Mouse (Mus musculus) neural tube, embryonic 12.5 days (tissue): ENCODE measurements around the gene Slc34a2. TPM values are rescaled to one million over a fixed set of nuclear protein-coding genes. Genes with fewer than 3 reads are reported as not detected.
A peak's percentile ranks its signal among the peaks of the same experiment; 100 is the strongest.

ENCODE experiments used
- ATAC-seq: fragments of 200-750 bp; cut with Nextera tagmentation; 2 replicates; pipeline ENCODE4 v1.8.0; 2017; ENCODE audit warnings: low read depth, mild to moderate bottlenecking, moderate TSS enrichment, moderate library complexity; ENCODE audit not compliant: low FRiP score
- H3K27ac ChIP-seq: fragments of 300-500 bp; sonication (generic); 2 replicates; pipeline ENCODE4 v1.5.1; 2016
- H3K27me3 ChIP-seq: fragments of 300-500 bp; sonication (generic); replicated peaks from 2 replicates; pipeline ENCODE4 v1.6.1; 2016; ENCODE audit warnings: mild to moderate bottlenecking
- H3K36me3 ChIP-seq: fragments of 300-500 bp; sonication (generic); 2 replicates; pipeline ENCODE4 v1.6.1; 2016; ENCODE audit warnings: mild to moderate bottlenecking
- H3K4me1 ChIP-seq: fragments of 300-500 bp; sonication (generic); 2 replicates; pipeline ENCODE4 v1.6.1; 2016
- H3K4me2 ChIP-seq: fragments of 300-500 bp; sonication (generic); replicated peaks from 2 replicates; pipeline ENCODE4 v1.6.1; 2016; ENCODE audit warnings: mild to moderate bottlenecking
- H3K4me3 ChIP-seq: fragments of 300-500 bp; sonication (generic); 2 replicates; pipeline ENCODE4 v1.5.1; 2016
- H3K9ac ChIP-seq: fragments of 300-500 bp; sonication (generic); 2 replicates; pipeline ENCODE4 v1.6.1; 2016; ENCODE audit warnings: mild to moderate bottlenecking
- H3K9me3 ChIP-seq: fragments of 300-500 bp; sonication (generic); 2 replicates; pipeline ENCODE4 v1.6.1; 2016; ENCODE audit warnings: mild to moderate bottlenecking
- WGBS: fragments of 180-500 bp; shearing (Covaris S2); methylation state at CpG from one replicate; pipeline ENCODE4 v1.1.7; 2016; 5-methylcytosine and 5-hydroxymethylcytosine counted together
- polyA plus RNA-seq: library from polyadenylated mRNA; unstranded; fragments of >200 nt; fragmentation: Nextera tagmentation; extraction: Ambion mirVana; gene quantifications from 2 replicates; pipeline ENCODE4 v1.2.1, GENCODE M21; 2016

The Slc34a2 gene
- polyA plus RNA-seq: not detected in 2 replicates

GRCm38 (mm10) chr5:53037781-53038180 lies at the start of gene Slc34a2:
Gene Slc34a2, plus strand, starts transcription at chr5:53038081.
- Histone ChIP-seq H3K27me3 (no peaks in the 10 kb centered on the region), H3K36me3 (no peaks in the 10 kb centered on the region), H3K9ac (no peak within 1 kb of the TSS), H3K4me3 (no peak within 1 kb of the TSS), H3K27ac (no peak within 1 kb of the TSS), H3K9me3 (no peaks in the 10 kb centered on the region), H3K4me1 (no peaks in the 10 kb centered on the region), H3K4me2 (no peak within 1 kb of the TSS)
- WGBS: 90% methylated on average over 3 of the region's 3 CpGs
- ATAC-seq: no peak

- H3K9ac ChIP-seq: no peak overlapping the region
- no peak overlapping the region for H3K4me2 ChIP-seq
- no peaks in the 10 kb centered on the region for H3K4me1 ChIP-seq
- no peak overlapping the region for H3K27ac ChIP-seq
- no peak overlapping the region for H3K4me3 ChIP-seq
- no peak for ATAC-seq
- no peaks in the 10 kb centered on the region for H3K36me3 ChIP-seq
- H3K27me3 ChIP-seq: no peaks in the 10 kb centered on the region
- WGBS: 88% methylated on average over 8 of the region's 8 CpGs
- H3K9me3 ChIP-seq: no peaks in the 10 kb centered on the region
These were observed 47.1 kb upstream of the Slc34a2 start for GRCm38 (mm10) chr5:52990687-52991341.

- H3K36me3 ChIP-seq: no peaks in the 10 kb centered on the region
- H3K27ac ChIP-seq: no peak overlapping the region
- peaks cover 4% of the 10 kb centered on the region; the same call in 1 of the 2 replicates for H3K4me1 ChIP-seq
- H3K9ac ChIP-seq: no peak overlapping the region
- H3K4me2 ChIP-seq: no peak overlapping the region
- ATAC-seq: no peak
- no peaks in the 10 kb centered on the region for H3K27me3 ChIP-seq
- H3K4me3 ChIP-seq: no peak overlapping the region
- WGBS: 90% methylated on average over 11 of the region's 11 CpGs
- H3K9me3 ChIP-seq: no peaks in the 10 kb centered on the region
These were observed 45.5 kb upstream of the Slc34a2 start for GRCm38 (mm10) chr5:52992210-52992897.

- no peak overlapping the region for H3K27ac ChIP-seq
- no peak overlapping the region for H3K4me2 ChIP-seq
- no peaks in the 10 kb centered on the region for H3K27me3 ChIP-seq
- WGBS: 93% methylated on average over 12 of the region's 12 CpGs
- H3K4me1 ChIP-seq: peaks cover 4% of the 10 kb centered on the region; the same call in 1 of the 2 replicates
- H3K4me3 ChIP-seq: no peak overlapping the region
- H3K36me3 ChIP-seq: no peaks in the 10 kb centered on the region
- no peak for ATAC-seq
- no peaks in the 10 kb centered on the region for H3K9me3 ChIP-seq
- H3K9ac ChIP-seq: no peak overlapping the region
These were observed 44.2 kb upstream of the Slc34a2 start for GRCm38 (mm10) chr5:52993490-52994282.

GRCm38 (mm10) chr5:52995461-52995860 lies 42.4 kb upstream of the Slc34a2 start:
- no peak overlapping the region for H3K4me3 ChIP-seq
- no peak overlapping the region for H3K4me2 ChIP-seq
- no peak overlapping the region for H3K27ac ChIP-seq
- H3K9me3 ChIP-seq: no peaks in the 10 kb centered on the region
- H3K27me3 ChIP-seq: no peaks in the 10 kb centered on the region
- WGBS: 86% methylated on average over 4 of the region's 4 CpGs
- H3K4me1 ChIP-seq: peaks cover 4% of the 10 kb centered on the region; the same call in 1 of the 2 replicates
- no peak for ATAC-seq
- H3K9ac ChIP-seq: no peak overlapping the region
- H3K36me3 ChIP-seq: no peaks in the 10 kb centered on the region

GRCm38 (mm10) chr5:52996145-52996544 lies 41.7 kb upstream of the Slc34a2 start:
- Histone ChIP-seq H3K4me2 (no peak overlapping the region), H3K9me3 (no peaks in the 10 kb centered on the region), H3K36me3 (no peaks in the 10 kb centered on the region), H3K4me3 (no peak overlapping the region), H3K9ac (no peak overlapping the region), H3K27me3 (no peaks in the 10 kb centered on the region), H3K27ac (no peak overlapping the region), H3K4me1 (peaks cover 4% of the 10 kb centered on the region; the same call in 1 of the 2 replicates)
- no peak for ATAC-seq
- WGBS: 36% methylated on average over 3 of the region's 3 CpGs

GRCm38 (mm10) chr5:52996601-52997000 lies 41.3 kb upstream of the Slc34a2 start:
- Histone ChIP-seq H3K36me3 (no peaks in the 10 kb centered on the region), H3K4me3 (no peak overlapping the region), H3K4me1 (peaks cover 4% of the 10 kb centered on the region; the same call in 1 of the 2 replicates), H3K9me3 (no peaks in the 10 kb centered on the region), H3K9ac (no peak overlapping the region), H3K4me2 (no peak overlapping the region), H3K27me3 (no peaks in the 10 kb centered on the region), H3K27ac (no peak overlapping the region)
- 25% methylated on average over 8 of the region's 8 CpGs for WGBS
- ATAC-seq: peak; percentile 33; the same call in 1 of the 2 replicates

GRCm38 (mm10) chr5:52997032-52997431 lies 40.8 kb upstream of the Slc34a2 start:
- Histone ChIP-seq H3K4me2 (no peak overlapping the region), H3K9ac (no peak overlapping the region), H3K4me3 (no peak overlapping the region), H3K27me3 (no peaks in the 10 kb centered on the region), H3K9me3 (no peaks in the 10 kb centered on the region), H3K36me3 (no peaks in the 10 kb centered on the region), H3K4me1 (peaks cover 4% of the 10 kb centered on the region; the same call in 1 of the 2 replicates), H3K27ac (no peak overlapping the region)
- peak; percentile 41; the same call in 1 of the 2 replicates for ATAC-seq
- 79% methylated on average over 10 of the region's 11 CpGs for WGBS

GRCm38 (mm10) chr5:52998097-52998760 lies 39.7 kb upstream of the Slc34a2 start:
- Histone ChIP-seq H3K27ac (no peak overlapping the region), H3K4me1 (peaks cover 4% of the 10 kb centered on the region; the same call in 1 of the 2 replicates), H3K9me3 (no peaks in the 10 kb centered on the region), H3K4me2 (no peak overlapping the region), H3K36me3 (no peaks in the 10 kb centered on the region), H3K27me3 (no peaks in the 10 kb centered on the region), H3K4me3 (no peak overlapping the region), H3K9ac (no peak overlapping the region)
- ATAC-seq: no peak
- 90% methylated on average over 6 of the region's 6 CpGs for WGBS

GRCm38 (mm10) chr5:53000169-53000872 lies 37.6 kb upstream of the Slc34a2 start:
- no peak overlapping the region for H3K27ac ChIP-seq
- no peaks in the 10 kb centered on the region for H3K36me3 ChIP-seq
- H3K4me1 ChIP-seq: peaks cover 4% of the 10 kb centered on the region; the same call in 1 of the 2 replicates
- no peak overlapping the region for H3K9ac ChIP-seq
- no peaks in the 10 kb centered on the region for H3K27me3 ChIP-seq
- peaks cover 4% of the 10 kb centered on the region; the same call in 1 of the 2 replicates for H3K9me3 ChIP-seq
- 56% methylated on average over 5 of the region's 5 CpGs for WGBS
- no peak overlapping the region for H3K4me2 ChIP-seq
- no peak overlapping the region for H3K4me3 ChIP-seq
- no peak for ATAC-seq

GRCm38 (mm10) chr5:53002599-53003203 lies 35.2 kb upstream of the Slc34a2 start:
- H3K4me2 ChIP-seq: no peak overlapping the region
- H3K4me3 ChIP-seq: no peak overlapping the region
- no peak overlapping the region for H3K9ac ChIP-seq
- peaks cover 10% of the 10 kb centered on the region; the same call in 1 of the 2 replicates for H3K9me3 ChIP-seq
- H3K27ac ChIP-seq: no peak overlapping the region
- H3K36me3 ChIP-seq: no peaks in the 10 kb centered on the region
- H3K4me1 ChIP-seq: no peaks in the 10 kb centered on the region
- H3K27me3 ChIP-seq: no peaks in the 10 kb centered on the region
- 82% methylated on average over 8 of the region's 8 CpGs for WGBS
- no peak for ATAC-seq
